In the genomic region with DNA sequence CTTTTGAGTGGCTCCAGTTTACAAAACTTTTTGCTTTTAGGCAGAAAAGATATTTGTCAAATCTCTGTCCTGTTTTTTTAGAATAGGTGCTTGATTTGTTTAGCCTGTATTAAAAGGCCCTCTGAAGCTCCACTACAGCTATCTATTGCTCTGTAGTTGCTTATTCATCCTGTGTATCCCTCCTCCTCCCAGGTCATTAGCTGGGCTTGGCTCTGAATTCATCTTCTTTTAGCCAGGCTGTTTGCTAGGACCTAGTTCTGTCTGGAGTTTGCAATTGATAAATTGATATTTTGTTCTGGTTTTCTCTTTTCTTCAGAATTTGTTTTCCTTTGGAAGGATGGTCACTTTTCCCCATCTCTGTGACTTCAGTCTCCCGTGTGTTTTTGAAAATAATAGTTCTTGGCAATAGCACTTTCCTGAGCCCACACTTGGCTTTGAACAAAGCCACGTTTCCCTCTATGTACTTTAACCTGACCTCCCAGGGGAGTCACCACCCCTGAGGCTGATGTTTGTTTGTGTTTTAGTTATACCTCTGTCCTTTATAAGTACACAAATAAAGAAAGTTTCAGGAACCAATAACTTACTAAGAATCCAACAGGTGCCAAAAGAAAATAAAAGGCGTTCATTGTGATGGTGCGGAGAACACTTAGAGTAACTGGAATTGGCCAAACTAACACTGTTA, we compare ENCODE assay signal across 18 mouse cellular contexts. TPM values are rescaled to one million over a fixed set of nuclear protein-coding genes. Genes with fewer than 3 reads are reported as not detected.
DNase-seq lines count a peak whose midpoint lies in the region; ATAC-seq and TF ChIP-seq lines count a peak whose summit lies in the region.
"Had no signal": no experiment of that assay in that cellular context is flagged by ENCODE, and none has a peak within 500 bp of the region (broad histone marks: within the 10 kb centered on the region; RNA-seq: fewer than 3 reads in every experiment).

No protein-coding gene starts in this region.

- no peak overlapping the region for H3K4me2 ChIP-seq in kidney, embryonic 16.5 days (replicated peaks; ENCODE audit: low read depth, low read length)
- H3K4me2 ChIP-seq in liver, embryonic 11.5 days = no peak overlapping the region
- H3K4me2 ChIP-seq in midbrain, embryonic 11.5 days = no peak overlapping the region
- H3K4me2 ChIP-seq in midbrain, embryonic 13.5 days (replicated peaks) = no peak overlapping the region
- H3K4me2 ChIP-seq: embryonic facial prominence, embryonic 12.5 days; forebrain, embryonic 15.5 days; heart, embryonic 12.5 days; hindbrain, embryonic 15.5 days had no signal

- H3K9ac ChIP-seq in kidney, embryonic 16.5 days (replicated peaks; ENCODE audit: low read length) = no peak overlapping the region
- H3K9ac ChIP-seq in liver, adult 2 months (ENCODE audit: low read depth, low read length) = no peak overlapping the region
- no peak overlapping the region for H3K9ac ChIP-seq in liver, embryonic 11.5 days (ENCODE audit: low read depth, low read length)
- H3K9ac ChIP-seq in midbrain, embryonic 11.5 days (ENCODE audit: low read length) = no peak overlapping the region
- no peak overlapping the region for H3K9ac ChIP-seq in midbrain, embryonic 13.5 days (replicated peaks)
- H3K9ac ChIP-seq: embryonic facial prominence, embryonic 12.5 days; forebrain, embryonic 15.5 days; heart, embryonic 12.5 days; hindbrain, embryonic 15.5 days had no signal

- H3K4me1 ChIP-seq in kidney, embryonic 16.5 days (ENCODE audit: insufficient read depth, low read length) = 0 out of 2 replicates have a peak, but pooled peaks cover 2% of the 10 kb centered on the region
- 0 out of 2 replicates have a peak, but pooled peaks cover 2% of the 10 kb centered on the region for H3K4me1 ChIP-seq in liver, adult 2 months (ENCODE audit: control insufficient read depth, insufficient read depth, low read length)
- no peaks in the 10 kb centered on the region for H3K4me1 ChIP-seq in liver, embryonic 11.5 days (replicated peaks; ENCODE audit: control insufficient read depth, insufficient read depth, low read length)
- 0 out of 2 replicates have a peak, but pooled peaks cover under 1% of the 10 kb centered on the region for H3K4me1 ChIP-seq in midbrain, embryonic 11.5 days (ENCODE audit: control insufficient read depth, insufficient read depth, low read length)
- peaks cover 4% of the 10 kb centered on the region; the same call in 1 of the 2 replicates for H3K4me1 ChIP-seq in midbrain, embryonic 13.5 days (replicated peaks)
- H3K4me1 ChIP-seq: embryonic facial prominence, embryonic 12.5 days; hindbrain, embryonic 15.5 days had no signal

- TF ChIP-seq CTCF in liver, adult 2 months (IDR thresholded peaks at IDR 0.05; ENCODE audit: low read depth, low read length) = no peak

- no peak overlapping the region for H3K4me3 ChIP-seq in kidney, embryonic 16.5 days (ENCODE audit: low read length)
- no peak overlapping the region for H3K4me3 ChIP-seq in liver, adult 2 months (ENCODE audit: insufficient read depth, low read depth, low read length)
- no peak overlapping the region for H3K4me3 ChIP-seq in liver, embryonic 11.5 days (ENCODE audit: low read depth, low read length)
- H3K4me3 ChIP-seq in midbrain, embryonic 11.5 days (ENCODE audit: low read depth, low read length) = no peak overlapping the region
- no peak overlapping the region for H3K4me3 ChIP-seq in midbrain, embryonic 13.5 days (replicated peaks)
- H3K4me3 ChIP-seq: embryonic facial prominence, embryonic 12.5 days; forebrain, embryonic 15.5 days; heart, embryonic 12.5 days; hindbrain, embryonic 15.5 days had no signal

- H3K27me3 ChIP-seq in kidney, embryonic 16.5 days (ENCODE audit: insufficient read depth, low read length) = no peaks in the 10 kb centered on the region
- H3K27me3 ChIP-seq in liver, adult 2 months (ENCODE audit: control insufficient read depth, insufficient read depth, low read length) = no peaks in the 10 kb centered on the region
- no peaks in the 10 kb centered on the region for H3K27me3 ChIP-seq in liver, embryonic 11.5 days (replicated peaks; ENCODE audit: control insufficient read depth, insufficient read depth, low read length)
- H3K27me3 ChIP-seq in midbrain, embryonic 11.5 days (ENCODE audit: control insufficient read depth, insufficient read depth, low read length) = no peaks in the 10 kb centered on the region
- H3K27me3 ChIP-seq in midbrain, embryonic 13.5 days = no peaks in the 10 kb centered on the region
- H3K27me3 ChIP-seq: embryonic facial prominence, embryonic 12.5 days; forebrain, embryonic 15.5 days; heart, embryonic 12.5 days; hindbrain, embryonic 15.5 days had no signal

- WGBS in kidney, embryonic 16.5 days = 86% methylated on average over 4 of the region's 4 CpGs
- 48% methylated on average over 4 of the region's 4 CpGs for WGBS in liver, adult 2 months
- whole genome bisulfite sequencing in liver, embryonic 11.5 days = 88% methylated on average over 4 of the region's 4 CpGs
- 87% methylated on average over 4 of the region's 4 CpGs for WGBS in midbrain, embryonic 11.5 days
- WGBS in midbrain, embryonic 13.5 days = 90% methylated on average over 4 of the region's 4 CpGs

- no peak for ATAC-seq in kidney, embryonic 16.5 days (ENCODE audit: low FRiP score, low TSS enrichment)
- no peak for ATAC-seq in liver, embryonic 11.5 days (replicated peaks; ENCODE audit: low FRiP score)
- no peak for ATAC-seq in midbrain, embryonic 11.5 days (ENCODE audit: low FRiP score)
- ATAC-seq in midbrain, embryonic 13.5 days = no peak
- ATAC-seq: forebrain, embryonic 15.5 days had no signal

- no peak overlapping the region for H3K27ac ChIP-seq in kidney, embryonic 16.5 days (ENCODE audit: low read length)
- H3K27ac ChIP-seq in liver, adult 2 months (replicated peaks; ENCODE audit: insufficient read depth, low read depth, low read length) = no peak overlapping the region
- no peak overlapping the region for H3K27ac ChIP-seq in liver, embryonic 11.5 days (ENCODE audit: low read depth, low read length)
- no peak overlapping the region for H3K27ac ChIP-seq in midbrain, embryonic 11.5 days (ENCODE audit: low read depth, low read length)
- no peak overlapping the region for H3K27ac ChIP-seq in midbrain, embryonic 13.5 days
- H3K27ac ChIP-seq: embryonic facial prominence, embryonic 12.5 days; forebrain, embryonic 15.5 days; hindbrain, embryonic 15.5 days had no signal

- H3K79me2 ChIP-seq in liver, adult 2 months (ENCODE audit: control insufficient read depth, insufficient read depth, low read length) = no peaks in the 10 kb centered on the region

- no peaks in the 10 kb centered on the region for H3K36me3 ChIP-seq in kidney, embryonic 16.5 days (ENCODE audit: insufficient read depth, low read length)
- no peaks in the 10 kb centered on the region for H3K36me3 ChIP-seq in liver, adult 2 months (ENCODE audit: control insufficient read depth, insufficient read depth, low read length)
- H3K36me3 ChIP-seq in liver, embryonic 11.5 days (ENCODE audit: control insufficient read depth, insufficient read depth, low read length) = no peaks in the 10 kb centered on the region
- H3K36me3 ChIP-seq in midbrain, embryonic 11.5 days (ENCODE audit: control insufficient read depth, insufficient read depth, low read length) = no peaks in the 10 kb centered on the region
- H3K36me3 ChIP-seq in midbrain, embryonic 13.5 days = no peaks in the 10 kb centered on the region
- H3K36me3 ChIP-seq: embryonic facial prominence, embryonic 12.5 days; forebrain, embryonic 15.5 days; heart, embryonic 12.5 days; hindbrain, embryonic 15.5 days had no signal

- TF ChIP-seq POLR2A in liver, adult 2 months (IDR thresholded peaks at IDR 0.05; ENCODE audit: extremely low read depth, insufficient read depth, low read length) = no peak

- H3K9me3 ChIP-seq in kidney, embryonic 16.5 days (ENCODE audit: low read length) = no peaks in the 10 kb centered on the region; the same call in 1 of the 2 replicates
- H3K9me3 ChIP-seq in liver, embryonic 11.5 days (ENCODE audit: control insufficient read depth, low read length) = no peaks in the 10 kb centered on the region
- H3K9me3 ChIP-seq in midbrain, embryonic 11.5 days (ENCODE audit: control insufficient read depth, low read length) = no peaks in the 10 kb centered on the region
- no peaks in the 10 kb centered on the region for H3K9me3 ChIP-seq in midbrain, embryonic 13.5 days
- H3K9me3 ChIP-seq: forebrain, embryonic 15.5 days; heart, embryonic 12.5 days; hindbrain, embryonic 15.5 days had no signal

- peak; percentile 46 for DNase-seq in kidney, adult 9 months
- DNase-seq in liver, adult 2 months (ENCODE audit: extremely low read depth, low read depth, low spot score) = peak; percentile 72
- no peak for DNase-seq in liver, embryonic 11.5 days (ENCODE audit: low spot score)
- peak; percentile 37 for DNase-seq in midbrain, embryonic 11.5 days (ENCODE audit: low spot score, missing footprints)
- no peak for DNase-seq in adrenal gland, postnatal 25 days
- DNase-seq: adrenal gland, adult 8-10 months; cerebellum, adult 11-12 months; cerebellum, adult 9-10 months; cerebellum, postnatal 25 days; gastrocnemius, postnatal 10 days; heart, postnatal 36 days had no signal

RNA-seq across cellular contexts. Expression of gene Galnt15, which starts 21.0 kb away (rescaled TPM):
- polyA plus RNA-seq in kidney, embryonic 16.5 days (2015; fragmentation: Nextera tagmentation; extraction: Ambion mirVana) = 0.61 and 0.66 TPM in 2 replicates
- total RNA-seq in liver, adult 2 months (2014; rRNA removed) = 0.92 and 2.4 TPM in 2 replicates
- polyA plus RNA-seq in liver, adult 2 months (2012; rRNA removed) = 0.30 and 0.62 TPM in 2 replicates
- polyA plus RNA-seq in liver, embryonic 11.5 days (2014; fragmentation: Nextera tagmentation; extraction: Ambion mirVana) = not detected in 2 replicates
- 0.08 and 0.11 TPM in 2 replicates for polyA plus RNA-seq in midbrain, embryonic 11.5 days (2014; fragmentation: Nextera tagmentation; extraction: Ambion mirVana)
- polyA plus RNA-seq in midbrain, embryonic 13.5 days (2015; fragmentation: Nextera tagmentation; extraction: Ambion mirVana) = 0.06 and 0.23 TPM in 2 replicates
- total RNA-seq in adrenal gland, postnatal 25 days (2021) = 4.3 and 4.6 TPM in 2 replicates
- total RNA-seq: ES-E14 had no signal

Comparison
In these comparisons a context has a peak if more than half of its experiments do, and no peak if none do; other contexts are left out.
1. DNase-seq: peak in kidney, adult 9 months (single experiment), liver, adult 2 months (single experiment) and midbrain, embryonic 11.5 days (single experiment); none in liver, embryonic 11.5 days (single experiment) and adrenal gland, postnatal 25 days (single experiment).